Mouse (Mus musculus) small intestine, adult 2 months (tissue): Measurements from ENCODE around the gene Cep55.

Experiments
- CTCF ChIP-seq: fragments of 200-500 bp; IDR thresholded peaks from 2 replicates; pipeline ENCODE4 v1.5.1; 2012; ENCODE audit warnings: low read depth, mild to moderate bottlenecking, control low read depth, inconsistent platforms, low read length, moderate library complexity, mixed read lengths; ENCODE audit not compliant: insufficient replicate concordance, insufficient read length; ENCODE audit errors: extremely low read depth
- POLR2A ChIP-seq: fragments of 200-500 bp; IDR thresholded peaks from 2 replicates; pipeline ENCODE4 v1.6.1; 2012; ENCODE audit warnings: low read depth, mild to moderate bottlenecking, control low read depth, inconsistent platforms, low read length, moderate library complexity

- TF ChIP-seq CTCF (no peak), POLR2A (no peak)
Measured at GRCm38 (mm10) chr19:38023603-38024002, 31.2 kb upstream of the Cep55 start.
